Mouse (Mus musculus) stomach, postnatal 0 days (tissue): ENCODE measurements at regions not wholly inside any gene's neighbourhood (a gene's known extent, or its start where the extent isn't known, plus 50 kb on each side); places are given as distances from the start of the nearest gene placed in this dataset.

ENCODE experiments used
- CTCF ChIP-seq: IDR thresholded peaks from 2 replicates; pipeline ENCODE4 v1.5.1; 2016; ENCODE audit warnings: antibody characterized with exemption, low read depth, mild to moderate bottlenecking, moderate library complexity
- EP300 ChIP-seq: optimal IDR thresholded peaks from 2 replicates; pipeline ENCODE3; 2016; ENCODE audit warnings: antibody characterized with exemption

DNA sequence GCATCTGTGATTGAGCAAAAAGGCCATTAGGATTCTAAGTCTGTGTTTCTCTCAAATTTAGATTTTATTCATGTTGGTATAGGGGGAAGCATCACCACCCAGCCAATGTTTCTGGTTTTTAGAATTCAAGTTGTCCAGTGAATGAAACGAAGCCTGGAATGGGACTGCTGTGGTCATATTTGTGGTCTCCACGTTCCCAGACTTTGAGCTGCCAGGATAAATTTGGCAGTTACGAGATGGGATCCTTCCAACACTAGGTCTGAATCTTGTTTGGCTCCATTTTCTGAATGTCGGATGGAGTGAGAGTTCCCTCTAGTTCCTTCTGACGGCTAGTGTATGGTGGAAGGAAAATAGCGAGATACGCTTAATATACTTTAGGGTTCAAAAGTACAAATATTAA, 1014.8 kb downstream of the Adgrl3 start:
- TF ChIP-seq CTCF (no peak), EP300 (no peak)
